Mouse (Mus musculus) MEL (cell line): ENCODE data around the gene Emilin3. TPM values are rescaled to one million over a fixed set of nuclear protein-coding genes. Genes with fewer than 3 reads are reported as not detected.

Experiments
- DNase-seq: peaks from one replicate; pipeline ENCODE4 v3.0.0; 2011; ENCODE audit warnings: low read depth, low spot score
- H3K27ac ChIP-seq: 2 replicates; pipeline ENCODE4 v1.5.1; 2012; ENCODE audit warnings: low read depth, mild to moderate bottlenecking, control low read depth, low read length, moderate library complexity; ENCODE audit not compliant: control insufficient read depth
- H3K27me3 ChIP-seq, 2 experiments: fragments of 150-350 bp in 1 of 2; sonication (generic) in 1 of 2; 2 replicates each; pipeline ENCODE4 v1.6.1; 2012; ENCODE audit warnings: low read length in 2 of 2, mild to moderate bottlenecking in 2 of 2, improper control_type of control experiment in 1 of 2, moderate library complexity in 1 of 2; ENCODE audit not compliant: insufficient read depth in 2 of 2, control insufficient read depth in 1 of 2
- H3K36me3 ChIP-seq, 2 experiments: 2 replicates each; pipeline ENCODE4 v1.6.1; 2012 to 2014; ENCODE audit warnings: low read length in 2 of 2, improper control_type of control experiment in 1 of 2, inconsistent platforms in 1 of 2, mild to moderate bottlenecking in 1 of 2; ENCODE audit not compliant: insufficient read depth in 2 of 2, control insufficient read depth in 1 of 2
- H3K4me1 ChIP-seq, 2 experiments: fragments of 150-350 bp in 1 of 2; sonication (generic) in 1 of 2; 2 replicates each; pipeline ENCODE4 v1.6.1; 2012; ENCODE audit warnings: low read length in 2 of 2, improper control_type of control experiment in 1 of 2, mild to moderate bottlenecking in 1 of 2; ENCODE audit not compliant: insufficient read depth in 2 of 2, control insufficient read depth in 1 of 2
- H3K4me3 ChIP-seq, 2 experiments: fragments of 150-350 bp in 1 of 2; sonication (generic) in 1 of 2; 2 replicates each; pipeline ENCODE4 v1.5.1; 2012; ENCODE audit warnings: low read depth in 2 of 2, low read length in 2 of 2, mild to moderate bottlenecking in 2 of 2, moderate library complexity in 2 of 2, control low read depth in 1 of 2, improper control_type of control experiment in 1 of 2; ENCODE audit not compliant: control insufficient read depth in 1 of 2, insufficient read depth in 1 of 2
- H3K79me2 ChIP-seq: 2 replicates; pipeline ENCODE4 v1.6.1; 2012; ENCODE audit warnings: mild to moderate bottlenecking, low read length, moderate library complexity; ENCODE audit not compliant: control insufficient read depth, poor library complexity, insufficient read depth
- H3K9ac ChIP-seq: 2 replicates; pipeline ENCODE4 v1.6.1; 2012; ENCODE audit warnings: low read depth, mild to moderate bottlenecking, control low read depth, low read length, moderate library complexity; ENCODE audit not compliant: control insufficient read depth, poor library complexity, severe bottlenecking
- H3K9me3 ChIP-seq: fragments of 150-350 bp; sonication (generic); replicated peaks from 2 replicates; pipeline ENCODE4 v1.6.1; 2012; ENCODE audit warnings: mild to moderate bottlenecking, low read length, improper control_type of control experiment, moderate library complexity; ENCODE audit not compliant: insufficient read depth
- CHD1 ChIP-seq: IDR thresholded peaks from 2 replicates; pipeline ENCODE4 v1.6.1; 2012; ENCODE audit warnings: low read depth, mild to moderate bottlenecking, inconsistent platforms, low read length, improper control_type of control experiment
- ELF1 ChIP-seq: IDR thresholded peaks from 2 replicates; pipeline ENCODE4 v1.6.1; 2014; ENCODE audit warnings: low read depth, mild to moderate bottlenecking, inconsistent platforms, low read length, improper control_type of control experiment, moderate library complexity
- HCFC1 ChIP-seq: IDR thresholded peaks from 2 replicates; pipeline ENCODE4 v1.6.1; 2012; ENCODE audit warnings: low read depth, mild to moderate bottlenecking, inconsistent platforms, low read length, improper control_type of control experiment, moderate library complexity
- KAT2A ChIP-seq: conservative IDR thresholded peaks from 2 replicates; pipeline ENCODE4 v1.6.1; 2012; ENCODE audit warnings: low read depth, low read length, improper control_type of control experiment, inconsistent platforms
- MAZ ChIP-seq: IDR thresholded peaks from 2 replicates; pipeline ENCODE4 v1.6.1; 2012; ENCODE audit warnings: low read depth, mild to moderate bottlenecking, inconsistent platforms, low read length, improper control_type of control experiment
- MYC ChIP-seq: IDR thresholded peaks from 2 replicates; pipeline ENCODE4 v1.6.1; 2011; ENCODE audit warnings: low read depth, mild to moderate bottlenecking, low read length, improper control_type of control experiment, moderate library complexity
- NELFE ChIP-seq: IDR thresholded peaks from 2 replicates; pipeline ENCODE4 v1.6.1; 2011; ENCODE audit warnings: low read depth, low read length, improper control_type of control experiment
- POLR2A ChIP-seq, 2 experiments: IDR thresholded peaks; 2 replicates each; pipeline ENCODE4 v1.6.1; 2011 to 2012; ENCODE audit warnings: low read length in 2 of 2, mild to moderate bottlenecking in 2 of 2, control low read depth in 1 of 2, improper control_type of control experiment in 1 of 2, low read depth in 1 of 2, moderate library complexity in 1 of 2; ENCODE audit not compliant: control insufficient read depth in 1 of 2, insufficient read depth in 1 of 2, poor library complexity in 1 of 2
- POLR2AphosphoS5 ChIP-seq: IDR thresholded peaks from 2 replicates; pipeline ENCODE4 v1.6.1; 2012; ENCODE audit warnings: low read depth, borderline replicate concordance, mild to moderate bottlenecking, inconsistent platforms, low read length, moderate library complexity, mixed read lengths
- RCOR1 ChIP-seq: IDR thresholded peaks from 2 replicates; pipeline ENCODE4 v1.6.1; 2012; ENCODE audit warnings: low read depth, mild to moderate bottlenecking, inconsistent platforms, low read length, improper control_type of control experiment
- TAL1 ChIP-seq: IDR thresholded peaks from 2 replicates; pipeline ENCODE4 v1.6.1; 2012; ENCODE audit warnings: mild to moderate bottlenecking, inconsistent platforms, low read length, moderate library complexity, mixed read lengths
- TBP ChIP-seq: IDR thresholded peaks from 2 replicates; pipeline ENCODE4 v1.8.0; 2011; ENCODE audit warnings: low read depth, low read length, improper control_type of control experiment
- ZC3H11A ChIP-seq: IDR thresholded peaks from 2 replicates; pipeline ENCODE4 v1.6.1; 2012; ENCODE audit warnings: low read depth, mild to moderate bottlenecking, inconsistent platforms, low read length, improper control_type of control experiment
- ZNF384 ChIP-seq: IDR thresholded peaks from 2 replicates; pipeline ENCODE4 v1.6.1; 2012; ENCODE audit warnings: low read depth, mild to moderate bottlenecking, inconsistent platforms, low read length, improper control_type of control experiment
- polyA plus RNA-seq, 2 experiments: library from polyadenylated mRNA; stranded (reverse) in 1 of 2; unstranded in 1 of 2; fragments of >175 nt in 1 of 2; fragments of >200 nt in 1 of 2; gene quantifications; 2 replicates each; pipeline versions ENCODE4 v1.2.1 to v1.2.4; 2012; ENCODE audit warnings: low replicate concordance in 2 of 2, low read depth in 1 of 2; ENCODE audit not compliant: insufficient read length in 2 of 2, insufficient read depth in 1 of 2, missing spikeins in 1 of 2
- total RNA-seq: library from RNA; depleted of rRNA; stranded (reverse); fragments of 300-350 nt; gene quantifications from 2 replicates; pipeline ENCODE4 v1.2.3, GENCODE M21; 2012

Gene Emilin3
- total and polyA plus RNA-seq, 3 experiments, result not detected

DNA sequence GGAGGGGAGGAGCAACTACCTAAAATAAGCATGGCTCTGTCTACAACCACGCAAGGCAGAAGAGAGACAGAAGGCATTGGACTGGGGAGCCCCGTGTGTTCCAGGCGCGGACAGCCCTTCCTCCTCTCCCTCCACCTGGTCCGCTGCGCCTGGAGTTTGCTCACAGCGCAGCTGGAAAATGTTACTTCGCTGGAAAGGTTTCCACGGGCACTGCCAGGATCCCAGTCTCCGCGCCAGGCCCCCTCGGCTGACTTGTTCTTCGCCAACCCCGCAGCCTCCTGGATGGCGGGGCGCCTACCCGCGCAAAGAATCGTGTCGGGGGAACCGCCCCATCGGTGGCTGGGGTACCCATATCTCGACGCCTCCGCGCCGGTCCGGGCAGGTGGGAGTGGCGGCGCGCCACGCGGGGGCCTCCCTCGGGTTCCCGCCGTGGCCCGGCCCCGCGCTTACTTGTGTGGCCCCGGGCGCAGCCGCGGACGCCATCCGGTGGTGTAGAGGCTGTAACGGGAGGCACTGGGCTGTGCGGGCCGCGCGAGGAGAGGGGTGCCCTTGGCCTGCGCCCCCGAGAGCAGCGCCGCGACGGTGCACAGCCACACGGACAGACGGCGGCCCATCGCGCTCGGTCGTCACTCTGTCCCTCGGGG lies 448 bp downstream of the Emilin3 start:
- no peaks in the 10 kb centered on the region for H3K27me3 ChIP-seq
- no peak overlapping the region for H3K4me3 ChIP-seq
- H3K79me2 ChIP-seq, result no peaks in the 10 kb centered on the region
- DNase-seq, result no peak
- no peaks in the 10 kb centered on the region for H3K36me3 ChIP-seq
- H3K27ac ChIP-seq, result no peak overlapping the region
- TF ChIP-seq NELFE, result no peak
- TF ChIP-seq MAZ, result no peak
- TF ChIP-seq TAL1, result no peak
- TF ChIP-seq MYC, result no peak
- TF ChIP-seq, all 39 proteins: peak for 0
- H3K9me3 ChIP-seq, result no peaks in the 10 kb centered on the region
- H3K4me1 ChIP-seq, result no peaks in the 10 kb centered on the region
- no peak overlapping the region for H3K9ac ChIP-seq

DNA sequence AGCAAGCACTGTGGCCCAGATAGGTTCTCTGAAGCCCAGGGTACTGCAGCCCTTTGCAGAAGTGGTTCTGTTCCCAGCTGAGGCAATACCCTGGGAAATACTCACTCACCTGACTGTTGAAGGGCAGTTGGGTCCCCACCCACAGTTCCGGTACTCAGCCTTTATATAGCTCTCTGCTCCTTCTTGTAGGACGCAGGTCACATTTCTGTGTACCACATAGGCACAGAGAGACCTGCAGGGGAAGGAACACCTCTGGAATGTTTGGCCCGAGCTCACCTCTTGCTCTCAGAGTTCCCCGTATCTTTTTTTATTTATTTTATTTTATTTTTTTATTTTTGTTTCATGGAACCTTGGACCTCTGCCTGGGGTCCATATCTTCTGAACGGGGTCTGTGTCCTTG lies 1.5 kb downstream of the Emilin3 start:
- Histone ChIP-seq H3K9me3 (no peaks in the 10 kb centered on the region), H3K4me3 (no peak overlapping the region), H3K36me3 (no peaks in the 10 kb centered on the region), H3K27me3 (no peaks in the 10 kb centered on the region), H3K4me1 (no peaks in the 10 kb centered on the region), H3K27ac (no peak overlapping the region), H3K9ac (no peak overlapping the region), H3K79me2 (no peaks in the 10 kb centered on the region)
- DNase-seq, result no peak
- TF ChIP-seq ELF1 (no peak), MAZ (no peak)

DNA sequence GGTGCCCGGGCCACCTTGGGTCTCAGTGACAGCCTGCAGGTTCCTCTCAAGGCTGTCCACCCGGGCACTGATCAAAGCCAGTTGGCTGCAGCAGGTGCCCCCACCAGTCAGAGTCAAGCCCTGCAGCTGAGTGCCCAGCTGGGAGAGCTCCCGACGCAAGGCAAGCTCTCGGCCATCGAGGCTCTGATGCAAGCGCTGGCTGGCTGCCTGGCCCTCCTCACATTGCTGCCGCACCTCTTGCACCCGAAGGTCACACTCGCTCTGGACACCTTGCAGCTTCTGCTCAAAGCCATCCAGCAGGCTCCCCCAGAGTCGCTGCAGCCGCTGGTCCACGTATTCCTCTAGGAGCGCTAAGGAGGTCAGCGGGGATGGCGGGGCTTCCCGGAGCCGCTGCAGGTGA lies 3.5 kb downstream of the Emilin3 start:
- H3K4me3 ChIP-seq, result no peak overlapping the region
- no peaks in the 10 kb centered on the region for H3K36me3 ChIP-seq
- no peaks in the 10 kb centered on the region for H3K27me3 ChIP-seq
- H3K9ac ChIP-seq, result no peak overlapping the region
- no peaks in the 10 kb centered on the region for H3K79me2 ChIP-seq
- no peak for DNase-seq
- H3K9me3 ChIP-seq, result no peaks in the 10 kb centered on the region
- no peak overlapping the region for H3K27ac ChIP-seq
- no peak for TF ChIP-seq KAT2A
- TF ChIP-seq POLR2AphosphoS5, result no peak
- no peak for TF ChIP-seq ZNF384
- TF ChIP-seq MAZ, result no peak
- no peak for TF ChIP-seq TBP
- TF ChIP-seq RCOR1, result no peak
- TF ChIP-seq POLR2A (IDR thresholded peaks at IDR 0.05; ENCODE audit: control insufficient read depth in 1 of 2, insufficient read depth in 1 of 2, low read depth in 1 of 2, low read length in 2 of 2, poor library complexity in 1 of 2), result no peak
- TF ChIP-seq ZC3H11A, result no peak
- TF ChIP-seq CHD1, result no peak
- no peak for TF ChIP-seq HCFC1
- no peaks in the 10 kb centered on the region for H3K4me1 ChIP-seq
